Mouse (Mus musculus) heart, embryonic 14.5 days (tissue): Measurements from ENCODE around the gene Smndc1. TPM values are rescaled to one million over a fixed set of nuclear protein-coding genes. Genes with fewer than 3 reads are reported as not detected.

Source experiments
- ATAC-seq: fragments of 200-750 bp; cut with Nextera tagmentation; 2 replicates; pipeline ENCODE4 v1.8.0; 2017; ENCODE audit warnings: low read depth, moderate TSS enrichment; ENCODE audit not compliant: insufficient number of reproducible peaks, insufficient read depth, low FRiP score
- H3K27ac ChIP-seq, 2 experiments: fragments of 200-500 bp in 1 of 2; fragments of 300-500 bp in 1 of 2; sonication (generic) in 1 of 2; replicated peaks in 1 of 2; 2 replicates each; pipeline ENCODE4 v1.5.1; 2012 to 2014; ENCODE audit warnings: low read depth in 2 of 2, low read length in 2 of 2, control low read depth in 1 of 2, mild to moderate bottlenecking in 1 of 2, mixed read lengths in 1 of 2; ENCODE audit not compliant: control insufficient read depth in 1 of 2, insufficient read depth in 1 of 2
- H3K27me3 ChIP-seq: fragments of 300-500 bp; sonication (generic); 2 replicates; pipeline ENCODE4 v1.6.1; 2014; ENCODE audit warnings: mild to moderate bottlenecking, low read length, control low read depth; ENCODE audit not compliant: control insufficient read depth, insufficient read depth
- H3K36me3 ChIP-seq: fragments of 300-500 bp; sonication (generic); 2 replicates; pipeline ENCODE4 v1.6.1; 2014; ENCODE audit warnings: mild to moderate bottlenecking, control low read depth, low read length, mixed read lengths; ENCODE audit not compliant: control insufficient read depth, insufficient read depth
- H3K4me1 ChIP-seq, 2 experiments: fragments of 200-500 bp in 1 of 2; fragments of 300-500 bp in 1 of 2; sonication (generic) in 1 of 2; 2 replicates each; pipeline ENCODE4 v1.6.1; 2012 to 2014; ENCODE audit warnings: low read length in 2 of 2, control low read depth in 1 of 2, mixed read lengths in 1 of 2; ENCODE audit not compliant: control insufficient read depth in 2 of 2, insufficient read depth in 2 of 2
- H3K4me2 ChIP-seq: fragments of 300-500 bp; sonication (generic); 2 replicates; pipeline ENCODE4 v1.6.1; 2014; ENCODE audit warnings: mild to moderate bottlenecking, low read length
- H3K4me3 ChIP-seq, 2 experiments: fragments of 200-500 bp in 1 of 2; fragments of 300-500 bp in 1 of 2; sonication (generic) in 1 of 2; 2 replicates each; pipeline ENCODE4 v1.5.1; 2012 to 2014; ENCODE audit warnings: low read length in 2 of 2, mild to moderate bottlenecking in 2 of 2, control low read depth in 1 of 2, low read depth in 1 of 2, moderate library complexity in 1 of 2; ENCODE audit not compliant: control insufficient read depth in 1 of 2, insufficient read depth in 1 of 2
- H3K9ac ChIP-seq: fragments of 300-500 bp; sonication (generic); 2 replicates; pipeline ENCODE4 v1.6.1; 2014; ENCODE audit warnings: mild to moderate bottlenecking, low read length
- H3K9me3 ChIP-seq: fragments of 300-500 bp; sonication (generic); 2 replicates; pipeline ENCODE4 v1.6.1; 2016; ENCODE audit warnings: low read length, control low read depth; ENCODE audit not compliant: control insufficient read depth
- WGBS: fragments of 180-500 bp; shearing (Covaris S2); extraction: QIAGEN DNeasy Blood & Tissue Kit; methylation state at CpG from one replicate; pipeline ENCODE4 v1.1.7; 2014; 5-methylcytosine and 5-hydroxymethylcytosine counted together
- polyA plus RNA-seq: library from polyadenylated mRNA; unstranded; fragments of >200 nt; fragmentation: Nextera tagmentation; extraction: Ambion mirVana; gene quantifications from 2 replicates; pipeline ENCODE4 v1.2.1, GENCODE M21; 2014

Gene Smndc1
- polyA plus RNA-seq, 1 experiment from 2014 or later = 32.7 TPM

DNA sequence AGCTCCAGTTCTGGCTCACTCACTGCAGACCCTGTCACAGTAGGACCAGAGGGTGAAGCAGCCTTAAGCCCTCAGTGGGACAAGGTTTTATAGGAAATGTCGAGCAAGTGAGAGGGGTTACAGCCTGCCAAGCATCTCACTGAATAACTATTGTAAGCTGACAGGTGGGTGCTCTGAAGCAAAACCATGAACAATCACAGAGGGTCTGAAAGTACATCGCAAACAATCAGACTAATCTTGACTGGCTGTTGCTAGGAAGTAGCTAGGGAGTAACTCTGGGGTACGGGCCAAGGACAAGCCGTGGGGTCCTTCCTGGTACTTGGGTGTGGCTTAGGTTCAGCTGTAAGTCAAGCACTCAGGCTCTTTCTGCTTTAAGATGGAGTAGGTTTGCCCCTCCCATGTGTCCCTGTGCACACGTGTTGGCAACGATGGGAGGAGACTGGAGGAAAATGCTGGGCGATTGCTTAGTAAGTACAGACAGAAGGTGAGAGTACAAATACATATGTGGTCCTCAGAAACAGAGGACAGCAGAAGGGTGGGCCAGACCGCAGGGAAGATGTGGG is 2.5 kb upstream of the Smndc1 start:
- ATAC-seq = no peak

DNA sequence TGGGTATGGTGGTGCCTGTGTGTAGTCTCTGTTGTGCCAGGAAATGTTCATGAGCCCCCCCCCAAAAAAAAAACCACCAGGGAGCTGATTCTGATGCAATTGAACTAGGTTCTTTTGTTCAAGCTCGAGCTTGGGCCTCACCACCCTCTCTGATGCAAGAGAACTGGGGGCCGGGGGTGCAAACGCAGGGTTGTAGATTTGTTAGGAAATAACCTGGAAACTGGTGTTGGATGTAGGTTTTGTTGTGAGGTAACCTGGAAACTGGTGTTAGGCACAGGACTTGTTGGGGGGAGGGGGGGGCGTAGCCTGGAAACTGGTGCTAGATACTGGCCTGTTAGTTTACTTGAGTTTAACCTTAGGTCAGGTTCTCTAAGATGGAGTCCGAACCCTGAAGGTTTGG is 1.4 kb upstream of the Smndc1 start:
- 91% methylated on average over 5 of the region's 5 CpGs for WGBS
- Histone ChIP-seq H3K9me3 (no peaks in the 10 kb centered on the region), H3K36me3 (peaks cover 24% of the 10 kb centered on the region), H3K27ac (no peak overlapping the region), H3K4me2 (peak overlapping the region; percentile 82), H3K27me3 (no peaks in the 10 kb centered on the region), H3K4me3 (peak overlapping the region in 1 of 2 experiments; percentile 81; a peak in 1 of 4 replicates), H3K4me1 (peaks cover 5 to 14% of the 10 kb centered on the region in 2 experiments), H3K9ac (peak overlapping the region; percentile 87)
- no peak for ATAC-seq

More for the DNA sequence above, 2.5 kb upstream of the Smndc1 start:
- H3K4me1 ChIP-seq = peaks cover 5 to 14% of the 10 kb centered on the region in 2 experiments
- H3K27me3 ChIP-seq = no peaks in the 10 kb centered on the region
- no peaks in the 10 kb centered on the region for H3K9me3 ChIP-seq
- H3K27ac ChIP-seq = no peak overlapping the region
- peaks cover 13% of the 10 kb centered on the region for H3K36me3 ChIP-seq
- H3K4me2 ChIP-seq = no peak overlapping the region
- H3K4me3 ChIP-seq = no peak overlapping the region
- no peak overlapping the region for H3K9ac ChIP-seq
- whole genome bisulfite sequencing = 73% methylated on average over 8 of the region's 8 CpGs

DNA sequence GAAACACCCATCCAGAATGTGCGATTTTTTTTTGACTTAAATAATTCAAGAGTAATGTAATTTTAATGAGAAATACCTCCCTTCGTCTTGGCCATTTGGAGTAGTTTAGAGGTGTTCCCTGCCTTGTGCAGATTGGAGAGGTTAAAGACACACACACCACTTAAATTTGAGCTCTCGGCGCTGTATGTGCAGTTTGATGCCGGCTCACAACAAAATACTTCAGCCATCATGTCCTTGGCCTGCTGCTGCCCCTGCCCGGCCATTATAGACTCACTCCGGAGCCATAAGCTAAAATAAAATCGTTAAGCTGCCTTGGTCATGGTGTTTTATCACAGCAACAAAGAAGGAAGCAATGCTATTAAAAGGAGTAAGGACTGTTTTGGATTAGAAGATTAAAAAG is 1.0 kb upstream of the Smndc1 start:
- WGBS = 41% methylated on average over 8 of the region's 8 CpGs
- Histone ChIP-seq H3K4me1 (peaks cover 5 to 14% of the 10 kb centered on the region in 2 experiments), H3K9me3 (no peaks in the 10 kb centered on the region), H3K36me3 (peaks cover 27% of the 10 kb centered on the region), H3K4me3 (peak overlapping the region; percentile 81 to 92; a peak in 3 of 4 replicates), H3K4me2 (peak overlapping the region; percentile 82), H3K9ac (peak overlapping the region; percentile 87), H3K27ac (peak overlapping the region in 1 of 2 experiments; percentile 99; a peak in 2 of 4 replicates), H3K27me3 (no peaks in the 10 kb centered on the region)
- ATAC-seq = no peak

DNA sequence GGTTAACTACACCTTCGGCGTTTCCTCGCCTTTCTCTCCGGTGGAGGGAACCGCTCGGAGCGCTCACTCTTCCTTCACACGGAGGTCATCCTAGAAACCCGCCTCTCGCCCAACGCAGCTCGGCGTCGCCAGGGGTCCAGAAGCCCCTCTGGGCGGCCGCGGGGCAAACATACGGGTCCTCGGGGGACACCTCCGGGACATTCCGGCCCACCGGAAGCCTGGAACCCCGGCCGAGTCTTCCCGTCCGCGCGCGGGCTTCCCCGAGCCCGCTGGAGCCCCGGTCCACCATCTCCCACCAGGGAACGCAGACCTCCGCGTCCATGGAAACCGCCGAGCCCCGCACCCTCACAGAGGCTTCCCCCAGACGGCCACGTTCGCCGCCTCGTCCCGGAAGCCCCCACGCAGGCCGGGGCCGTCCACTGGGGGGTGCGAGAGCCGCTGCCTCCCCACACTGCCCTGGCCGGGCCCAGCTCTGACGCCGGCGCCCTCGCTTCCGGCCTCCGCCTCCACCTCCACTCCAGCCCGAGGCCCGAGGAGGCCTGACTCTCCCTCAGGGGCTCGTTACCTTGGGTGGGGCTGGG is 437 bp downstream of the Smndc1 start:
- WGBS = under 1% methylated on average over 59 of the region's 59 CpGs

DNA sequence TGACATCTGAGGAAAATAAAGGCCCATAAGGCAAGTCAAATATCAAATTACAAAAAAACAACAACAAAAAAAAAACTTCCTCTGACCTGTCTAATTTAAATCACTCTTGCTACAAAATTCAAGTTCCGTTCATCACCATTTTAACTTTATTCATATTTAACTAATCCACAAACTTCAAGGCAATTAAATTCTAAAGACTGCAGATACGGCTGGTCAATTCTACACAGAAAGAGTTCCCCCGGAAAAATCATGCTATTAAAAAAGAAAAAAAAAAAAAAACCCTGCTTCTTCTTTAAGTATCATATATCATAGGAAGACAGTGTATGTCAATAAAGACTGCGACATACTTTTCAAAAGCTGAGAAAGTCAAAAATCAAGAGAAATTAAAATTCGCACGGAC is 961 bp downstream of the Smndc1 start:
- ATAC-seq = no peak
- no peaks in the 10 kb centered on the region for H3K9me3 ChIP-seq
- H3K9ac ChIP-seq = peak overlapping the region; percentile 96
- H3K4me2 ChIP-seq = peak overlapping the region; percentile 76
- H3K4me3 ChIP-seq = peak overlapping the region; percentile 81 to 95
- WGBS = 21% methylated on average over 6 of the region's 6 CpGs
- H3K27ac ChIP-seq = peak overlapping the region; percentile 87 to 99
- H3K27me3 ChIP-seq = no peaks in the 10 kb centered on the region
- H3K36me3 ChIP-seq = peaks cover 45% of the 10 kb centered on the region
- H3K4me1 ChIP-seq = peaks cover 5 to 14% of the 10 kb centered on the region in 2 experiments

More for the DNA sequence above, 437 bp downstream of the Smndc1 start:
- Histone ChIP-seq H3K4me3 (peak overlapping the region; percentile 81 to 95), H3K36me3 (peaks cover 39% of the 10 kb centered on the region), H3K27ac (peak overlapping the region; percentile 87 to 99), H3K4me1 (peaks cover 5 to 14% of the 10 kb centered on the region in 2 experiments), H3K27me3 (no peaks in the 10 kb centered on the region), H3K9me3 (no peaks in the 10 kb centered on the region), H3K4me2 (peak overlapping the region; percentile 76), H3K9ac (peak overlapping the region; percentile 96)
- ATAC-seq = peak; percentile 90

DNA sequence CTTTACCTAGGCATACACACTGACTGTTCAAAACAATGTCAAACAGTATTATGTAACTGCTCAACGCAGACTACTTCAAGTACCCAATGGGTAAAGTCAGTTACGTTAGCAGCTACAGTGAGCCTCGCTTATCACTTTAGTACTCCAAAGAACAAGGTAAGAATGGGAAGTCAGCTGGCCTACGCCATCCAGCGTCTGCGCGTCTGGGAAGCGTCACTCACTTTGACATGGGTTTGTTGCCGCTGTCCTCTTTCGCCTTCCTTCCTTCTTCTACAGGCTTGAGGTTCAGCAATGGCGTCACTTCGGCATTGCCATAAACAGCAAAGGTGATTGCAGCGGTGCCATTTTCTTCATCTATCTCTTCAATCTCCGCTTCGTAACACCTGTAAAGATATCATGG is 7.0 kb downstream of the Smndc1 start:
- Histone ChIP-seq H3K9me3 (no peaks in the 10 kb centered on the region), H3K4me3 (no peak overlapping the region), H3K9ac (no peak overlapping the region), H3K4me1 (no peaks in the 10 kb centered on the region), H3K27ac (no peak overlapping the region), H3K27me3 (no peaks in the 10 kb centered on the region), H3K36me3 (peaks cover 95% of the 10 kb centered on the region), H3K4me2 (no peak overlapping the region)
- ATAC-seq = no peak
- WGBS = 57% methylated on average over 15 of the region's 15 CpGs

DNA sequence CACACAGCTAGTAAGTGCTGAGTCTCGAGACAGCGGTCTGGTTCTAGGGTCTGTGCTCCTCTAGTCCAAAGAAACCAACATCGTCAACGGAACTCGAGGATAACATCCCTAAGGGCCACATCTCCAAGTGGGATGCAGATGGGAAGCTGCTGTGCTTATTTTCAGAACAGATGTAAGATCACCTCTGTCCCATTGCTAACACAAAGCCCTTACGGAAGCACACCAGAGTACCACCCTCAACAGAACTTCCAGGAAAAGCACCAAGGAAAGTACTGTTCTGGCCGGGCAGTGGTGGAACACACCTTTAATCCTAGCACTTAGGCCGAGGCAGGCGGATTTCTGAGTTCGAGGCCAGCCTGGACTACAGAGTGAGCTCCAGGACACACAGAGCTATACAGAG is 12.0 kb downstream of the Smndc1 start:
- Histone ChIP-seq H3K4me2 (no peak overlapping the region), H3K36me3 (peaks cover 95% of the 10 kb centered on the region), H3K4me1 (no peaks in the 10 kb centered on the region), H3K27ac (no peak overlapping the region), H3K9me3 (no peaks in the 10 kb centered on the region), H3K27me3 (no peaks in the 10 kb centered on the region), H3K4me3 (no peak overlapping the region), H3K9ac (no peak overlapping the region)
- 92% methylated on average over 10 of the region's 10 CpGs for WGBS
- ATAC-seq = no peak
